Mouse (Mus musculus): ENCODE data around the gene Fam243.
A peak's percentile ranks its signal among the peaks of the same experiment; 100 is the strongest.

The Fam243 gene

DNA sequence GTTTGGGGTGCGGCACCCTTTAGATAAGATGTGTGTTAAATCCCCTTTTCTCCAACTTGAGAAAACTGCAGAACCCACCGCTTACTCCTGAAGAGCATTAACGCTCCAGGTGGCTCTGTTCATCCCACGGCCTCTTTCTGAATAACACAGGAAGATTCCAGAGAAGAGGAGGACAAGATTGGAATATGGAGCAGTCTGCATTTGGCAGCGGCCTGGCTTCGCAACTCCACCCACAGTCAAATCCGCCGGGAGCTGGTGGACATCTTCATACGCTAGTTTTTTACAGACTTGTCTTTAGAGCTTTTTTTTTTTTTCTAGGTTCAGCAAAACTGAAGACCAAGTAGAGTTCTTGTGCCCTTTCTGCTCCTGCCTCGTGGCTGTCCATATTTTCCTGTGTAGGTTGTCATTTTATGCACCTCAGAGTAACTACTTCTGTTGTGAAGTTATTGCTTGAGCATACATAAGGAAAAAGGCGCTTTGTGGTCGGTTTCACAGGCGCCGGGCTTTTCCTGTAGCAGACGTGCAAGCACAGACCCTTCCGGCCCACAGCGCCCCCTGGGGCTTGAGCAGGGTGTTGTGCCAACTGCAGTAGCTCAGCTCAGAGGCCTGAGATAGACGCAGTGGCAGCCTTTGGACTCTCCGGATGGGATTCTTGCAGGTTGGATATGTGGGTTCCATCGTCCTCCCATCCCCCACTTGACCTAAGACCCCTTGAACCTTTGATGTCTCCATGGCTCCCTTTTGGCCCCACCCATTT is 1.7 kb downstream of the Fam243 start:
- DNase-seq (ENCODE audit: low spot score) = peak; percentile 63

GRCm38 (mm10) chr16:92316049-92316738 is 5.0 kb downstream of the Fam243 start:
- no peak for DNase-seq (ENCODE audit: low spot score)

GRCm38 (mm10) chr16:92313953-92314741 is 7.1 kb downstream of the Fam243 start:
- DNase-seq (ENCODE audit: low spot score) = peak; percentile 39

DNA sequence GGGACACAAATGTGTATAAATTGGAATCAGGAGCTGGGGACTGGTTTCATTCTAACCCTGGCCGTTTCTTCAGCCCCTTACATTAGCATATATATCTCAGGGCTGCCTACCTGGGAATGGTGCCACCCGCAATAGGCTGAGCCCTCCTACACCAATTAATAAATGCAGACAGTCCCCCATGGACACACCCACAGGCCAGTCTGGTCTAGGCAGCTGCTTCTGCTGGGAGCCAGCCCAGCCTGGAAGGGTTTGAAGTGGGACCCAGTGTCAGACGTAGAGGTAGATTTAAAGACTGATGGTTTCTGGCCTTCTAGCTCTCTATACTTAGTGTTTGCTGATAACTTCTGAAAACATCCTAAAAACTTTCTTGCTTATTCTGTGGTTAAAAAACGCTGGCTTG is 12.1 kb downstream of the Fam243 start:
- DNase-seq (ENCODE audit: low spot score) = no peak

DNA sequence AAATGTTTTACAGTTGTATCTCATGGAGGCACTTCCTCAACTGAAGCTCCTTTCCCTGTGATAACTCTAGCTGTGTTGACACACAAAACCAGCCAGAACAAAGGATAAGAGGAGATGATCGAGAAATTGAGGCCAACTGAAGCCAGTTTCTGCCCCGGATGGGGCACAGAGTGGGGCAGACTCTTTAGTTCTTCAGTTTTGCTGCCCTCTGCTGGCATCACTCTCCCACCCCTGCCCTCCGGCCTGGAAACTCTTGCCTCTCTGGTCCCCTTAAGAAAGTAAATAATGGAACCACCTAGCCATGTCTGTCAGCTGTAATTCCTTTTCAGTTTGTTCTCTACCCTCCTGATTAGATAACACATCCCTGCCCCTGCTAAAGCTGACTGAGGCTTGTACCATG is 13.3 kb downstream of the Fam243 start:
- no peak for DNase-seq (ENCODE audit: low spot score)

- peak; percentile 11 for DNase-seq (ENCODE audit: low spot score)
Observed at GRCm38 (mm10) chr16:92305519-92305918, 15.7 kb downstream of the Fam243 start.

- no peak for DNase-seq (ENCODE audit: low spot score)
Observed at GRCm38 (mm10) chr16:92302506-92302905, 18.7 kb downstream of the Fam243 start.

- no peak for DNase-seq (ENCODE audit: low spot score)
Observed at GRCm38 (mm10) chr16:92301989-92302388, 19.3 kb downstream of the Fam243 start.

DNA sequence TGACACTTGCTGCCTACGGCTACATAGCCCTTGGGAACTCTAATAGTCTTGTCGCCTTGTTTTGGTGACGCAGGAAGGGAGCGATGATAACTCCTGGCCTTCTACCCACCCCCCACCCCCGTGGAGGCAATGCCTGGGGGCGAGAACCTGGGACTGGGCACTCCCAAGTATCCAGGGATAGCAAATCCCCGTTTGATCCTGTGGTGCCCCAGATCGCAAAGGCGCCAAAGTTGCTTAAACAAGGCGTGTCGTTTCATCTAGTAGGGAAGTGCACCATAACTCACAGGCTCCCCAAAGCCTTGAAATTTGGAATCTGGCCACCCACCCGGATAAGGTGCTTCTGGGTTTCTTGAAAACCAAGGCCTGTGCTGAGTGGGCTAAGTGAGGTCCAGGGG is 19.8 kb downstream of the Fam243 start:
- no peak for DNase-seq (ENCODE audit: low spot score)

GRCm38 (mm10) chr16:92300649-92301411 is 20.4 kb downstream of the Fam243 start, which contains the start of gene Smim11:
Smim11 (plus strand) TSS chr16:92301286.
- peak; percentile 93 for DNase-seq (ENCODE audit: low spot score)

DNA sequence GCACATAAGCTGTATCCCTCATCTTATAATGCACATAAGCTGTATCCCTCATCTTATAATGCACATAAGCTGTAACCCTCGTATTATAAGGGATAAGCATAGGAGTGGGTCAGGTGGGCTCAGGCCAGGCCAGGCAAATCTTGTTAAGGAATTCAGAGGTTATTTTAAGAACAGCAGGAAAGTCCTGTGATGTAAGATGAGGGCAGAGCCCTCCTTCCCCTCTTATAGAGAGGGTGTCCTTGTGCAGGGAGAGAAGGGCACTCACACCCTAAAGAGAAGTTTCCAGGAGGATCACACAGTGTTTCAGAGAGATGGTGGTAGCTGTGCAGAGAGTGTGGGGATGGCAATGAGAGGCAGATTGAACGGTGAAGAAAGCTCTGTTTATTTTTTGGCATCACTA is 25.9 kb downstream of the Fam243 start:
- no peak for DNase-seq (ENCODE audit: low spot score)

DNA sequence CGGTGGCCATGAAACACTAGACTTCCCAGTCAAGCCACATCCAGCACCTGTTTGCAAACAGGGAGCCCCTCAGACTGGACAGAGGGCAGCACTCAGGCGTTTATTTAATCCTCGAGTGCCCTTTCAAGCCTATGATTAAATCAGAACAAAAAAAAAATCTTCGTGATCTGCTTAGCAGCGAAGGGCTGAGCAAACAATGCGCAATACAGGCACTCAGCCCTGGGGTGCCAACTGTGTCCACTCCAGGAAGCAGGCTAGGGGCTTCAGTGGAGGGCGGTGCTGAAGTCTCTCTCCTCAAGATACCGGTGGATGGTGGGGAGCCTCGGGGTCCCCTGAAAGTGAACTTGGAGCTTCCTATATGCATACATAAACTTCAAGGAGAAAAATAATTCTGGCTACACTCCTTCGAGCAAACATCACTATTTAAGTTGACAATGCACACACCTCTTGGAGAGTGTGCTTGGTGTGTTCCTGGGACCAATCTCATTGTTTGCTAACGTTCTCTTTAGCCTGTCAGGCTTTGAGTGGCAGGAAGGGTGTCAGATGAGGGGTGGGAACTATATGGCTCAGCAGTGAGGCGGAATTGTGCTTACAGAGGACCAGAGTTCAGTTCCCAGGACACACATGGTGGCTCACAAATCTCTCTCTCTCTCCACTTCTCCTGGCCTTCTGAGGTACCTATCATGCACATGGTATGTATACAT is 26.8 kb downstream of the Fam243 start:
- DNase-seq (ENCODE audit: low spot score) = no peak

- DNase-seq (ENCODE audit: low spot score) = no peak
Observed at GRCm38 (mm10) chr16:92292101-92292500, 29.1 kb downstream of the Fam243 start, which contains the start of gene Kcne2. Kcne2 (plus strand) TSS chr16:92292389.

- no peak for DNase-seq (ENCODE audit: low spot score)
Observed at GRCm38 (mm10) chr16:92290045-92290444, 31.2 kb downstream of the Fam243 start.

GRCm38 (mm10) chr16:92288778-92289177 is 32.5 kb downstream of the Fam243 start:
- no peak for DNase-seq (ENCODE audit: low spot score)

- DNase-seq (ENCODE audit: low spot score) = peak; percentile 59
Observed at GRCm38 (mm10) chr16:92286609-92287008, 34.6 kb downstream of the Fam243 start.

DNA sequence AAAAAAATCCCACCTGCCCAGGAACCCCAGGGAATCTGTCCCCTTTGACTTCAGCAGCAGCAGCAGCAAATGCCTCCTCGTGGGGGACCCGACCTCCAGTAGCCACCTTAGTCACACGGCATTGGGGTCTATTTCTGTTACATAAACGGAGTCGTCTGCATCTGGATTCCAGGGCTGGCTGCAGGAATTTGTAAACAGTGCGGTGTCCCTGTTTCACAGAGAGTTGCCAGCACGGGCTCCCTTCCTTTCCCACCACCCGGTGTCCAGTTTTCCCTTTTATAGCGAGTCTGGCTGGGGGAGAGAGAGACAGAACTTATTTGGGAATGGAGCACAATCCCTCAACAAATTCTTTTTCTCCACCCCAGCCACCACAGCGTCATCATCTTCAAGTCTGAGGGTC is 36.2 kb downstream of the Fam243 start:
- DNase-seq (ENCODE audit: low spot score) = no peak

- DNase-seq (ENCODE audit: low spot score) = no peak
Observed at GRCm38 (mm10) chr16:92282671-92283070, 38.6 kb downstream of the Fam243 start.

DNA sequence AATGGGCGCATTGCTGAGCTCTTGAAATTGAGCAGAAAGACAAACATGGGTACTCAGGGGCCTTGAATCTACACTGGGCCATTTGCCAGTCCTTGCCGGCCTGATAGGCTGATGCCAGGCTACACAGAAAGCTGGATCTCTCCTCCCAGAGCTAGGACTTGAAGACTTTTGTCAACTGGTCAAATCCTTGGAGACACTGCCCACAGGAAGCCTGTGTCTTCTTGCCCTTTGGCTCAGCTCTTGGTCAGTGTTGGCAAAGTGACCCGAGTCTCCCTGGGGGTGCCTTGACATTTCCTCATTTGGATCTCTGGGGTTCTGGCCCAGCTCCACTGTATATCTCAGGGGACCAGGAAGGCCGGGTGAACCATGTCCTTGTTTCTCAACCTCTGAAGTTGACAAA is 45.7 kb downstream of the Fam243 start:
- no peak for DNase-seq (ENCODE audit: low spot score)

DNA sequence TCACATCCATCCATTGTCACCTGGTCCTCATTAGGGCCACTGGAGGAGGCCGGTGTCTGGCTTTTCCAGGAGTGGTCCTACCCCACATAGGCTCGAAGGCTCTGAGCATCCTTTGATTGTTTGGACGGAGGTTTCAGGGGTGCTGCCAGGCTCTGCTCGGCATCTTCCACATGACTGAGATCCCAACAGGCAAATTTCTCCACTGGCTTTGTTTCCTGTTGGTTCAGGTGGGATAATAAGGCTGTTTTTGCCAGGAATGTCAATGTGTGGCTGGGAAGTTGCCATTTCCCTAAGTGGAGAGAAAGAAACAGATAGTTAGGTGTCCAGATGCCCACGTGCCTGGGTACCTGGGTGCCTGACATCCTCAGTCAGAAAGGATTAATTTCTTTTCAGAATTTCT is 46.7 kb downstream of the Fam243 start:
- no peak for DNase-seq (ENCODE audit: low spot score)

Data from T-cell, adult 2 months (primary cell).